8 mouse cellular contexts compared by ENCODE assay signal in genomic region chr10:3307752-3308151, GRCm38 (mm10). TPM values are rescaled to one million over a fixed set of nuclear protein-coding genes. Genes with fewer than 3 reads are reported as not detected.
DNase-seq lines count a peak whose midpoint lies in the region; ATAC-seq lines count a peak whose summit lies in the region.
"Had no signal": no experiment of that assay in that cellular context is flagged by ENCODE, and none has a peak within 500 bp of the region (broad histone marks: within the 10 kb centered on the region; RNA-seq: fewer than 3 reads in every experiment).

No protein-coding gene starts in this region.

- no peak overlapping the region for H3K27ac ChIP-seq in neural tube, embryonic 15.5 days (replicated peaks)
- H3K27ac ChIP-seq: hindbrain, embryonic 15.5 days had no signal

- peak; percentile 69; the same call in 1 of the 2 replicates for ATAC-seq in neural tube, embryonic 15.5 days (ENCODE audit: low FRiP score)

- H3K9ac ChIP-seq in neural tube, embryonic 15.5 days (replicated peaks): no peak overlapping the region
- H3K9ac ChIP-seq: hindbrain, embryonic 15.5 days had no signal

- WGBS in neural tube, embryonic 15.5 days: 61% methylated on average over 2 of the region's 2 CpGs
- 8% methylated on average over 2 of the region's 2 CpGs for WGBS in large intestine, adult 2 months

- DNase-seq in neural tube, embryonic 10.5 days (ENCODE audit: extremely low spot score, low spot score): no peak
- peak; percentile 76 to 80 for DNase-seq in cerebellum, postnatal 10 days
- peak; percentile 75 for DNase-seq in large intestine, adult 2 months (ENCODE audit: low read depth, low spot score)
- peak; percentile 41 to 61 for DNase-seq in right cerebral cortex, postnatal 10 days (ENCODE audit: low spot score in 2 of 2)
- DNase-seq in gastrocnemius, adult 18-20 months (ENCODE audit: low spot score): no peak
- DNase-seq in embryo, embryonic 10 days (ENCODE audit: low spot score): no peak

- no peak overlapping the region for H3K4me3 ChIP-seq in neural tube, embryonic 15.5 days (replicated peaks)
- H3K4me3 ChIP-seq: hindbrain, embryonic 15.5 days had no signal

- H3K4me2 ChIP-seq in neural tube, embryonic 15.5 days: no peak overlapping the region
- H3K4me2 ChIP-seq: hindbrain, embryonic 15.5 days had no signal

- no peaks in the 10 kb centered on the region for H3K27me3 ChIP-seq in neural tube, embryonic 15.5 days (replicated peaks)
- H3K27me3 ChIP-seq: hindbrain, embryonic 15.5 days had no signal

- no peaks in the 10 kb centered on the region for H3K9me3 ChIP-seq in neural tube, embryonic 15.5 days (replicated peaks)
- H3K9me3 ChIP-seq: hindbrain, embryonic 15.5 days had no signal

- H3K4me1 ChIP-seq in neural tube, embryonic 15.5 days: 0 out of 2 replicates have a peak, but pooled peaks cover 3% of the 10 kb centered on the region
- H3K4me1 ChIP-seq: hindbrain, embryonic 15.5 days had no signal

- H3K36me3 ChIP-seq in neural tube, embryonic 15.5 days: no peaks in the 10 kb centered on the region
- H3K36me3 ChIP-seq: hindbrain, embryonic 15.5 days had no signal

RNA-seq across cellular contexts. Expression of gene H60c, which starts 40.2 kb away (rescaled TPM):
- polyA plus RNA-seq in neural tube, embryonic 15.5 days (2015; fragmentation: Nextera tagmentation; extraction: Ambion mirVana): not detected in 2 replicates
- not detected in 2 replicates for polyA plus RNA-seq in large intestine, adult 2 months (2012; rRNA removed)
- total RNA-seq in gastrocnemius, adult 18-20 months (2021): not detected
- polyA plus RNA-seq: hindbrain, embryonic 15.5 days had no signal

RNA-seq across cellular contexts. Expression of gene Ppp1r14c, which starts 58.1 kb away (rescaled TPM):
- 56.1 and 66.5 TPM in 2 replicates for polyA plus RNA-seq in neural tube, embryonic 15.5 days (2015; fragmentation: Nextera tagmentation; extraction: Ambion mirVana)
- 0.30 and 0.37 TPM in 2 replicates for polyA plus RNA-seq in large intestine, adult 2 months (2012; rRNA removed)
- 10 to 100 TPM; 70.8 to 86.7 TPM for total RNA-seq in gastrocnemius, adult 18-20 months (2021)

Comparison
In these comparisons a context has a peak if more than half of its experiments do, and no peak if none do; other contexts are left out.
1. DNase-seq: peak in cerebellum, postnatal 10 days (2 of 2), large intestine, adult 2 months (single experiment) and right cerebral cortex, postnatal 10 days (2 of 2); none in neural tube, embryonic 10.5 days (single experiment), gastrocnemius, adult 18-20 months (single experiment) and embryo, embryonic 10 days (single experiment).
2. RNA of gene Ppp1r14c, which starts 58.1 kb away (polyA plus RNA-seq): 56.1 to 66.5 TPM in neural tube, embryonic 15.5 days; 0.30 to 0.37 TPM in large intestine, adult 2 months; every median in the first group is over 10 times any median in the second.